Mouse (Mus musculus): Measurements from ENCODE around the gene Ltb4r1.

Gene Ltb4r1

GRCm38 (mm10) chr14:55747051-55747847 lies 18.5 kb upstream of the Ltb4r1 start:
- DNase-seq (ENCODE audit: low spot score), result no peak

- no peak for DNase-seq (ENCODE audit: low spot score)
Observed at GRCm38 (mm10) chr14:55757566-55757965, 8.2 kb upstream of the Ltb4r1 start.

GRCm38 (mm10) chr14:55758363-55758784 lies 7.4 kb upstream of the Ltb4r1 start, which contains the start of gene Cideb:
Gene Cideb, minus strand, starts transcription at chr14:55758458.
- no peak for DNase-seq (ENCODE audit: low spot score)

- peak; percentile 86 for DNase-seq (ENCODE audit: low spot score)
Observed at GRCm38 (mm10) chr14:55760156-55760555, 5.6 kb upstream of the Ltb4r1 start.

- DNase-seq (ENCODE audit: low spot score), result no peak
Observed at GRCm38 (mm10) chr14:55761163-55761562, 4.6 kb upstream of the Ltb4r1 start, which contains the start of gene Ltb4r2. Gene Ltb4r2, plus strand, starts transcription at chr14:55761428.

- DNase-seq (ENCODE audit: low spot score), result peak; percentile 47
Observed at GRCm38 (mm10) chr14:55762001-55762821, 3.6 kb upstream of the Ltb4r1 start.

- DNase-seq (ENCODE audit: low spot score), result no peak
Observed at GRCm38 (mm10) chr14:55763166-55763565, 2.6 kb upstream of the Ltb4r1 start.

GRCm38 (mm10) chr14:55767519-55768414 lies 2.0 kb downstream of the Ltb4r1 start:
- no peak for DNase-seq (ENCODE audit: low spot score)

GRCm38 (mm10) chr14:55768555-55768954 lies 2.8 kb downstream of the Ltb4r1 start:
- no peak for DNase-seq (ENCODE audit: low spot score)

- no peak for DNase-seq (ENCODE audit: low spot score)
Observed at GRCm38 (mm10) chr14:55769087-55769703, 3.4 kb downstream of the Ltb4r1 start.

GRCm38 (mm10) chr14:55776711-55777110 lies 10.9 kb downstream of the Ltb4r1 start:
- DNase-seq (ENCODE audit: low spot score), result no peak

- DNase-seq (ENCODE audit: low spot score), result no peak
Observed at GRCm38 (mm10) chr14:55777176-55777575, 11.4 kb downstream of the Ltb4r1 start.

GRCm38 (mm10) chr14:55777806-55778205 lies 12.0 kb downstream of the Ltb4r1 start:
- DNase-seq (ENCODE audit: low spot score), result no peak

GRCm38 (mm10) chr14:55778686-55779085 lies 12.9 kb downstream of the Ltb4r1 start:
- DNase-seq (ENCODE audit: low spot score), result no peak

- DNase-seq (ENCODE audit: low spot score), result no peak
Observed at GRCm38 (mm10) chr14:55779656-55780055, 13.9 kb downstream of the Ltb4r1 start.

- DNase-seq (ENCODE audit: low spot score), result no peak
Observed at GRCm38 (mm10) chr14:55780736-55781135, 15.0 kb downstream of the Ltb4r1 start.

GRCm38 (mm10) chr14:55781310-55781709 lies 15.5 kb downstream of the Ltb4r1 start:
- no peak for DNase-seq (ENCODE audit: low spot score)

GRCm38 (mm10) chr14:55782361-55782960 lies 16.7 kb downstream of the Ltb4r1 start:
- DNase-seq (ENCODE audit: low spot score), result peak; percentile 0

GRCm38 (mm10) chr14:55783171-55783957 lies 17.6 kb downstream of the Ltb4r1 start:
- DNase-seq (ENCODE audit: low spot score), result peak; percentile 4

GRCm38 (mm10) chr14:55783958-55784235 lies 18.1 kb downstream of the Ltb4r1 start, which contains the start of gene Adcy4:
Gene Adcy4, minus strand, starts transcription at chr14:55784095.
- peak; percentile 1 for DNase-seq (ENCODE audit: low spot score)

Measured in ovary, postnatal 10 days (tissue).